Mouse (Mus musculus) Muller cell, postnatal 12 days (primary cell): ENCODE measurements around the gene Smcr8.
A peak's percentile ranks its signal among the peaks of the same experiment; 100 is the strongest.

Experiments used
- DNase-seq: peaks from one replicate; pipeline ENCODE4 v3.0.0-alpha.2; 2015; ENCODE audit errors: inconsistent ontology term

Smcr8 gene

DNA sequence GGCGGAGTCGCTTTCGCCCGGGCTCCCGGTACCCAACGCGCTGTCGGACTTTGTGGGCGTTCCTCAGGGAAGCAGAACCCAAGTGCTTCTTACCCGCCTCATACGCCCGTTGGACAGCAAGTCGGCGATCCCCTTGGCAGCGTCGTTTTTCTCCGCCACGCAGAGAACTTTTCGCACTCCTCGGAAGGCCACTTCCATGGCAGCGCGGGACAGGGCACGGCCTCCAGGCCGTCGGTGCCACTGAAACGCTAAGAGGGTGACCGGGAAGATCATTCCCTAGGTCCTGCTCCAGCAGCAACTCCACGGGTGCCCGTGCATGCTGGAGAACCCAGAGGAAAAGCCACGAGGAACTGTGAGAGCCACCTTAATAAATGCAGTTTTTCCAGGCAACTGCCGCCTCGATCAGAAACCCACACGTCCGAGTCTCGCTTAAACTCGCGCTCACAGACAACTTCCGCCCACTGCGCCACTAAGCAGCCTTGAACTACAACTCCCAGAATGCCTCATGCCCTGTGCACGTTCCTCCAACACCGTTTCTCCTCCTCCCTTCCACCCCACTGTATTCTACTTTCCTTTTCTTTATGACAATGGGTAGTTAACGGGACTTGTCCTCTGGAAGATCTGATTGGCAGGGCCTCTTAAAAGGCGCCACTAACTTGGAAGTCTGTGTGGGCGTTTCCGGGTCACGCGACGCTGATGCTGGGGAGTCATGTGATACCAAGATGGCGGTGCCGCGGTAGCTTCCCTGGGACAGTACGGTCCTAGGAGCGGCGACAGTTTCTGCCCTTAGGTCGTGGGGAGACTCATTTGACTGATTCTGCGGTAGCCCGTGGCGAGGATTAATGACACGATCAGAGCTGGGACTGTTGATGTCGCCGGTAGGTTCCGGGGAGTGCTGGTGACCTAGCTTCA is at the start of gene Smcr8, which contains the start of gene Top3a:
Gene Smcr8 (plus strand): TSS at position 696 of the 912 bp plus-strand sequence.
Gene Top3a (minus strand): TSS at position 537 of the 912 bp plus-strand sequence.
- DNase-seq: peak; percentile 95

GRCm38 (mm10) chr11:60728260-60728761 is 49.0 kb upstream of the Smcr8 start, which contains the start of gene Mief2:
Gene Mief2 (plus strand): TSS chr11:60728398.
- DNase-seq: peak; percentile 96

DNA sequence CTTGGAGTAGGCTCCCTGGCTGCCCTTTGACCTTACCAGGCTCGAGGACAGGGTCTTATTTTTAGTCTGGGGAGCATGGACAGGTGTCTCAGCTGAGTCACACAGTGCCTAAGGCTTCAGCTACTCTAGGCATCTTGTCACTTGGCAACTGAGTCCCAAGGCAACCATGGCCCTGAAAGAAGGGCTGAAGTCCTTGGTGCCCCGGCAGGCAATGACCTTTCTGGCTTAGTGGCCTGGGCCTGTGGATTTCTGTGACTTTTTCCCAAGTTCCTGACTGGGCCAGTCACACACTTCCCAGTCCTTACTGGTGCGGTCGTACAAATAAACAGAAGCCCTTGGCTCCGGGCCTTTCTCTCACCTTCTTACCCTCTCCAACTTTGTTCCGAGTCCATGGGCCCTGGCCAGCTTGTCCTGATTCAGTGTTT is 48.1 kb upstream of the Smcr8 start:
- DNase-seq: no peak

DNA sequence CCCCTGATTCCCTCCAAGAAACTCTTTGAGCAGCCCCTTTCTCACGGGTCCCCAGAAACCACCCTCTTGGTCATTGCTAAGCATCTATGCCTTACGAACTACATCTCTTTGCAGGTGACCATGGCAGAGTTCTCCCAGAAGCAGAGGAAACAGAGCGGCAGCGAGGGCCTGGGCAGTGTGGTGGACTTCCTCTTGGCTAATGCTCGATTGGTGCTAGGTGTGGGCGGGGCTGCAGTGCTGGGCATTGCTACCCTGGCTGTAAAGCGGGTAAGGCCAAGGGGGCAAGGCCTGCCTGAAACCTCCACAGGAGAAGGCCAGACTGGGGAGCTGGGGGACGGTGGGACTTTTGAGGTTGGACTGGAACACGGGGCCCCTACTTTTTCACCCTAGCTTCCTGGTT is 47.2 kb upstream of the Smcr8 start:
- DNase-seq: no peak

DNA sequence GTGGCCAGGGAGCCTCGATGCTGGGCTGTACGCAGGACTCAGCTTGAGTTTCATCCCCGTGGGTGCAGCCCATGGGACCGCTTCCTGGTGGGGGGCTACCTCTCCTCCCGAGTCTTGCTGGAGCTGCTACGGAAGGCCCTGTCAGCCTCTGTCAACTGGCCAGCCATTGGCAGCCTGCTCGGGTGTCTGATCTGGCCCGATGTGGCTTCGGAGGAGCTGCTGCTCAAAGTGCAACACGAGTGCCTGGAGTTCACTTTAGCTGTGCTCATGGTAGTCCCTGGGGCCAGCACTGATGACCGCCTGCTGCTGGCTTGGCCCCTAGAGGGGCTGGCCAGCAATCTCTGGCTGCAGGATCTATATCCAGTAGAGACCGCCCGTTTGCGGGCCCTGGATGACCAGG is 46.1 kb upstream of the Smcr8 start:
- DNase-seq: no peak

DNA sequence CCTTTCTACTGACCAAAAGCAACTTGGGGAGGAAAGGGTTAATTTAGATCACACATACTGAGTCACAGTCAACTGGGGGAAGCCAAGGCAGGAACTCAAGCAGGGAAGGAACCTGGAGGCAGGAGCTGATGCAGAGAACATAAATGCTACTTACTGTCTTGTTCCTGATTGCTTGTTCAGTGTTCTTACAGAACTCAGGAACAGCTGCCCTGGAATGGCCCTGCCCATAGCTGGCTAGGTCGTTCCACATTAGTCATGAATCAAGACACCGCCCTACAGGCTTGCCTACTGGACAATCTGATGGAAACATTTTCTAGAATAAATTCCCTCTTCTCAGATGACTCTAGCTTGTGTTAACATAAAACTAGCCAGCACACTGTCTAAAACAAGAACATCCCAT is 43.1 kb upstream of the Smcr8 start:
- peak; percentile 7 for DNase-seq

GRCm38 (mm10) chr11:60735191-60735590 is 42.1 kb upstream of the Smcr8 start:
- no peak for DNase-seq

DNA sequence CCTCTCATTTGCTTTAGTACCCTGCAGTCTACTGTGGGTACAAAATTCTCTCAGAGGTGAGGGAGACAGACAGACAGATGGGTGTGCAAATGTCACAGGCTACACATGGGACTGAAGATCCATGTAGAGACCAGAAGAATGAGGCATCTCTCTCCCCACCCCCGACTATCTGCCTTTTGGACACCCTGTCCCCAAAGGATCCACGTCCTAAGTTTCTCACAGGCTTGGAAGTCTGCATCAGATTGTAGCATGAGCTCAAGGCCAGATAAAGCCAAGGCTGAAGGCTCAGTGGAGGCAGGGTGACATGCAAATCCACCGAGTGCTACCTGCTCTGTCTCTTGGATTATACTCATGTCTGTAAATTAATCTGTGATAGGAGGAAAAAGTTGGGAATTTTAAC is 40.8 kb upstream of the Smcr8 start:
- no peak for DNase-seq

DNA sequence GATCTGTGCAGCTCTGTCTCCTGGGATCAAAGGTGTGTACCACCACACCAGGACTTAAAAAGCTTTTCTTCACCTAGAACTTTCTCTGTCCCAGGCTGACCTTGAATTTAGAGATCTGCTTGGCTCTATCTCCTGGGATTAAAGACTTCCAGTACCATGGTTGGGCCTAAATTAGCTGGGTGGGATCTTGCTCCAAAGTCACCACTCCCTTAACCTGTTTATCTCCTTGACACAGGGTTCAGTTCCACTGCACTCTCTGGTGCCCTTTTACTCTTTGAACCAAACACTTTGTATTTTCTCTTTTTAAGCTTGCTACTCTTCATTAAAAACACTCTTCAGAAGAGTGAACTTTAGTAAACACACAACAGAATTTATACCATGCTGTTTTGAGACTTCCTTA is 39.9 kb upstream of the Smcr8 start:
- no peak for DNase-seq

DNA sequence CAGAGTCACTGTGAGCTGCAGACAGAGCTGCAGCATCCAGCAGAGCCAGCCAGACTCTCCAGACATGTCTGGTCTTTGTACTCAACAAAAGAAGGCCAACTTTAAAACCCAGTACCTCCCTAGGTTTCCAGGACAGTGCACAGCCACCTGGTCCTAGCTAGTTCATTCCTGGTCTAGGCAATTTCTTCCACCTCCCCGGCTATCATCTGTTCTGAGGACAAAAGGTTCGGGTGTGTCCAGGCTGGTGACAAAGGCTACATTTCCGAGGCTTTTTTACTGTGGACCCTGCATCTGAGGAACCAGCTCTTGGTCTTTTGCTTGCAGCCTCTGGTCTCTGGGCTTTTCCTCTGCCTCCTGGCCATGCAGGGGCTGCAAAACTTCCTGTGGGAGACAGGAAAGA is 37.0 kb upstream of the Smcr8 start:
- no peak for DNase-seq

DNA sequence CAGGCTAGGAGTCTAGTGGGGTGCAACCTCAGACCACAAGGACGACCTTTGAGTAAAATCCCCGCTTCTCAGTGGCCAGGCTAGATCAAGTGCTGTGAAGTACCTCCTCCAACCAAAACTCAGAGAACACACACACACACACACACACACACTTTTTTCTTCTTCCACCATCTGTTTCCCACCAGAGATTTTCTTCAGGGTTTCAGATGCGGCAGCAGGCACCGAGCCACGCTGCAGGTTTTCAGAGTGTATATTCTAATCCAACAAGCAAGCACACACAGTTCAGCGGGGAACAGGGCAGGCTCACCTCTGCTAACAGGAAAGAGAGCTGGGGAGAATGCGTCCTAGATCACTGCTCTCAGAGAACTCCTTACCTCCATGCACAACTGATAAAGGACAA is 21.8 kb upstream of the Smcr8 start:
- no peak for DNase-seq

GRCm38 (mm10) chr11:60761681-60762080 is 15.6 kb upstream of the Smcr8 start:
- DNase-seq: peak; percentile 51

DNA sequence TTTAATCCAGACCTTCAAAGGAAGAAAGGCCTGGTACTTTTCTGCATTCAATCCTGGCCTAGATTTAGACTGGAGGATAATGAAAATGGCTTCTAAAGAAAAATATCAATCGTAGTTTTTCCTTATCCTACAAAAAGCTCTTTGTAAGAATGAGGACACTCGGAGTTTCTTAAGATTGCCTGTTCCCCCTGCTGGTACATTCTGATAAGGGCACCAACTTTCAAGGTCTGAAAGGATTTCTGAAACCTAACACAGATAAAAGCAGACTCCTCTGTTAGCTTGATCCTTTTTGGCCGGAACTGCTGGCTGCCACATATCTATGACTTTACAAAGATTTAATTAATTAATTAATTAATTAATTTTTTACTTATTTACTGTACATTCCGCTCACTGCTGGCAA is 10.4 kb upstream of the Smcr8 start:
- no peak for DNase-seq

DNA sequence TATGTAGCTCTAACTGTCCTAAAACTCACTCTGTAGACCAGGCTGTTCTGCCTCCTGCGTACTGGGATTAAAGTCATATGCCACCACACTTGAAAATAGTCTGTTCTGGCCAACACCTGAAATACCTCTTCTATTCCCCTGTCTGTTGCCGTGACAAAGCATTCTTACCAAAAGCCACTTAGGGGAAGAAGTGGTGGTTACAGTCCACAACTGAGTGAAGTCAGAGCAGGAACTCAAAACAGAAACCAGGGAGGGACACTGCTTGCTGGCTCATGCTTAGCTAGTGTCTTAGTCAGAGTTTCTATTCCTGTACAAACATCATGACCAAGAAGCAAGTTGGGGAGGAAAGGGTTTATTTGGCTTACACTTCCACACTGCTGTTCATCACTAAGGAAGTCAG is 8.0 kb upstream of the Smcr8 start:
- no peak for DNase-seq

GRCm38 (mm10) chr11:60770776-60771175 is 6.5 kb upstream of the Smcr8 start:
- DNase-seq: no peak

- DNase-seq: no peak
These were observed 5.2 kb upstream of the Smcr8 start for GRCm38 (mm10) chr11:60772161-60772560.

GRCm38 (mm10) chr11:60774158-60774689 is 3.1 kb upstream of the Smcr8 start:
- DNase-seq: no peak

- no peak for DNase-seq
These were observed 2.5 kb upstream of the Smcr8 start for GRCm38 (mm10) chr11:60774841-60775240.

- no peak for DNase-seq
These were observed 1.7 kb upstream of the Smcr8 start for GRCm38 (mm10) chr11:60775578-60775977.

- no peak for DNase-seq
These were observed 1.1 kb upstream of the Smcr8 start for GRCm38 (mm10) chr11:60776107-60776828.

DNA sequence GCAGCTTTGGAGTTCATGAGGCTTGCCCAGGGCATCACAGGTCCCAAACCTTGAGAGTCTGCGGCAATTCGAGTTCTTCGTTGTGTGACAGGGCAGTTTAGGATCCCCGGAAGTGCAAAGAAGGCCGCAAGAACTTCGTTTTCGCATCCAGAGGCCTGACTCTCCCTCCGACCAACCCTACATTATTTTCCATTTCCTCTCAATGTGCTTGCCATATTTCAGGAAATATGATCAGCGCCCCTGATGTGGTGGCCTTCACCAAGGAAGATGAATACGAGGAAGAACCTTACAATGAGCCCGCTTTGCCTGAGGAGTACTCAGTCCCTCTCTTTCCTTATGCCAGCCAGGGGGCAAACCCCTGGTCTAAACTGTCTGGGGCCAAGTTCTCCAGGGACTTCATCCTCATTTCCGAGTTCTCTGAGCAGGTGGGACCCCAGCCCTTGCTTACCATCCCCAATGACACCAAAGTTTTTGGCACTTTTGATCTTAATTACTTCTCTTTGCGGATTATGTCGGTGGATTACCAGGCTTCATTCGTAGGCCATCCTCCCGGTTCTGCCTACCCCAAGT is 562 bp downstream of the Smcr8 start:
- no peak for DNase-seq

DNA sequence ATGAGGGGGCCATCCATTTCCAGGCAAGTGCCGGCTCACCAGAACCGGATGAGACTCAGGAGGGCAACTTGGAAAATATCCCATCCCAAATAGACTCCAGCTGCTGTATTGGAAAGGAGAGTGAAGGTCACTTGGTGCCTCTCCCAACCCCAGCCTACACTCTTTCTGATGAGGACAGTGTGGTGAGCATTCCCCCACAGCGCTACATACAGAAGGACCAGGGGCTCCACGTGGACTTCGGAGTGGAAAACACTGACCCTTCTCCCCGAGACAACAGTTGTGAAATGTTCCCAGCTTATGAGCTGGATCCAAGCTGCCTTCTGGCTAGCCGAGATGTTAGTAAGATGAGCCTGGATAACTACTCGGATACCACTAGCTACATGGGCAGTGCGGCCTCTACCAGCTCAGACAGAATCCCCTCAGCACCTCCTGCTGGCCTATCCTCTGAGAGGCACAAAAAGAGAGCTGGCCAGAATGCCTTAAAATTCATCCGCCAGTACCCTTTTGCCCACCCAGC is 2.4 kb downstream of the Smcr8 start:
- no peak for DNase-seq
